Mouse (Mus musculus) spleen, postnatal 10 days (tissue): ENCODE data around the gene Gm20696.

Experiments
- DNase-seq, 2 experiments: peaks; one replicate each; pipeline ENCODE4 v3.0.0; 2021 to 2022; ENCODE audit warnings: low spot score in 2 of 2

Gm20696 gene

GRCm38 (mm10) chr6:99439878-99440361 lies 226.7 kb downstream of the Gm20696 start:
- DNase-seq: no peak

GRCm38 (mm10) chr6:99439214-99439877 lies 227.3 kb downstream of the Gm20696 start:
- DNase-seq: no peak

- DNase-seq: no peak
Observed at GRCm38 (mm10) chr6:99436371-99436770, 230.2 kb downstream of the Gm20696 start.

- DNase-seq: no peak
Observed at GRCm38 (mm10) chr6:99435140-99435539, 231.5 kb downstream of the Gm20696 start.

GRCm38 (mm10) chr6:99433006-99433405 lies 233.6 kb downstream of the Gm20696 start:
- no peak for DNase-seq

- no peak for DNase-seq
Observed at GRCm38 (mm10) chr6:99431941-99432340, 234.7 kb downstream of the Gm20696 start.

GRCm38 (mm10) chr6:99430560-99430959 lies 236.0 kb downstream of the Gm20696 start:
- DNase-seq: no peak

GRCm38 (mm10) chr6:99429378-99430131 lies 237.0 kb downstream of the Gm20696 start:
- no peak for DNase-seq

- DNase-seq: no peak
Observed at GRCm38 (mm10) chr6:99428961-99429360, 237.6 kb downstream of the Gm20696 start.

- no peak for DNase-seq
Observed at GRCm38 (mm10) chr6:99427301-99427700, 239.3 kb downstream of the Gm20696 start.

- DNase-seq: no peak
Observed at GRCm38 (mm10) chr6:99425044-99425443, 241.6 kb downstream of the Gm20696 start.

- DNase-seq: no peak
Observed at GRCm38 (mm10) chr6:99420666-99421065, 245.9 kb downstream of the Gm20696 start.

GRCm38 (mm10) chr6:99412598-99412997 lies 254.0 kb downstream of the Gm20696 start:
- no peak for DNase-seq

- DNase-seq: no peak
Observed at GRCm38 (mm10) chr6:99409602-99410001, 257.0 kb downstream of the Gm20696 start.

GRCm38 (mm10) chr6:99408880-99409279 lies 257.7 kb downstream of the Gm20696 start:
- no peak for DNase-seq

- DNase-seq: no peak
Observed at GRCm38 (mm10) chr6:99403755-99404390, 262.7 kb downstream of the Gm20696 start.

- no peak for DNase-seq
Observed at GRCm38 (mm10) chr6:99402941-99403340, 263.7 kb downstream of the Gm20696 start.

GRCm38 (mm10) chr6:99402370-99402769 lies 264.2 kb downstream of the Gm20696 start:
- no peak for DNase-seq

GRCm38 (mm10) chr6:99401801-99402200 lies 264.8 kb downstream of the Gm20696 start:
- peak in 1 of 2 experiments; percentile 39 for DNase-seq

- DNase-seq: no peak
Observed at GRCm38 (mm10) chr6:99401211-99401610, 265.4 kb downstream of the Gm20696 start.

GRCm38 (mm10) chr6:99395745-99396144 lies 270.9 kb downstream of the Gm20696 start:
- DNase-seq: no peak

GRCm38 (mm10) chr6:99394801-99395200 lies 271.8 kb downstream of the Gm20696 start:
- DNase-seq: no peak

GRCm38 (mm10) chr6:99392484-99392883 lies 274.1 kb downstream of the Gm20696 start:
- no peak for DNase-seq
